Comparison of ENCODE assay signal across 15 mouse cellular contexts in the genomic region with DNA sequence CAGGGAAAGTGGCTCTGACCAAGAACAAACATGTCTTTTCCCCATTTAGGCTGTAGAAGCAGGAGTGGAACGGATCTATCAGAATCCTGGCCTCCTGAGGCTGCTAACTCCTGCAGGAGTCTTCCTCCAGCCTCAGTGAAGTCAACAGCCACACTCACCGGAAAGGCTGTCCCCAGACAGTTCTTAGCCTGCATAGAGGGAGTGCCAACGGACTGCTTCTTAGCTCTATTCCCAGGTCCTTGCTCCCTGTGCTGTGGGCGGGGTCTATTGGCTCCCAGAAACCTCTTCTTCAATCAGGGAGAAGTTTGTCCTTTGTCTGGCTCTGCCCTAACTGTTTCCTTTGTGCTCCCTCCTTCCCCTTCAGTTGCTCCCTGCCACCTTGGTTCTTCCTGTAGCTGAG.
DNase-seq lines count a peak whose midpoint lies in the region; ATAC-seq and TF ChIP-seq lines count a peak whose summit lies in the region.
"Had no signal": no experiment of that assay in that cellular context is flagged by ENCODE, and none has a peak within 500 bp of the region (broad histone marks: within the 10 kb centered on the region; RNA-seq: fewer than 3 reads in every experiment).

No protein-coding gene starts in this region.

- peaks cover 35% of the 10 kb centered on the region for H3K4me1 ChIP-seq in heart, embryonic 10.5 days
- H3K4me1 ChIP-seq in lung, embryonic 15.5 days = peaks cover 30% of the 10 kb centered on the region
- H3K4me1 ChIP-seq in limb, embryonic 13.5 days = peaks cover 32% of the 10 kb centered on the region

- no peak for TF ChIP-seq CTCF in left cerebral cortex, adult 2 months (IDR thresholded peaks at IDR 0.05)

- H3K36me3 ChIP-seq in heart, embryonic 10.5 days = no peaks in the 10 kb centered on the region
- H3K36me3 ChIP-seq in lung, embryonic 15.5 days = no peaks in the 10 kb centered on the region
- H3K36me3 ChIP-seq in limb, embryonic 13.5 days = no peaks in the 10 kb centered on the region

- peaks cover 9% of the 10 kb centered on the region; the same call in 1 of the 2 replicates for H3K27me3 ChIP-seq in heart, embryonic 10.5 days (ENCODE audit: insufficient read depth, poor library complexity, severe bottlenecking)
- H3K27me3 ChIP-seq in lung, embryonic 15.5 days = no peaks in the 10 kb centered on the region
- H3K27me3 ChIP-seq in limb, embryonic 13.5 days = peaks cover 23% of the 10 kb centered on the region

- intact Hi-C loops in heart, postnatal 10 days (cut with DNase I) = loop anchor here (5.0 kb wide), 1 partner anchor 386 kb away; no protein-coding TSS in a partner anchor
- intact Hi-C loops in left cerebral cortex, adult 2 months (cut with DNase I) = no loop called here

- peak overlapping the region; percentile 85 for H3K27ac ChIP-seq in heart, embryonic 10.5 days
- no peak overlapping the region for H3K27ac ChIP-seq in lung, embryonic 15.5 days
- no peak overlapping the region for H3K27ac ChIP-seq in limb, embryonic 13.5 days
- no peak overlapping the region for H3K27ac ChIP-seq in left cerebral cortex, adult 2 months

- H3K9ac ChIP-seq in lung, embryonic 15.5 days = no peak overlapping the region
- H3K9ac ChIP-seq in limb, embryonic 13.5 days = no peak overlapping the region

- no peak for ATAC-seq in lung, embryonic 15.5 days (ENCODE audit: borderline replicate concordance, extremely low read depth, low FRiP score, low TSS enrichment)
- no peak for ATAC-seq in limb, embryonic 13.5 days (ENCODE audit: low FRiP score, low read depth)
- ATAC-seq: Patski had no signal

- peak; percentile 74 for DNase-seq in heart, embryonic 10.5 days (ENCODE audit: low spot score)
- no peak for DNase-seq in heart, postnatal 10 days
- DNase-seq in lung, adult 18-20 months = no peak
- peak; percentile 91 for DNase-seq in ZHBTc4 (ENCODE audit: low read depth, low spot score)
- DNase-seq in layer of hippocampus, postnatal 25 days (ENCODE audit: extremely low spot score in 1 of 2, low spot score in 1 of 2) = no peak
- DNase-seq in left cerebral cortex, adult 2 months (ENCODE audit: extremely low spot score in 1 of 2, low spot score in 2 of 2) = no peak
- DNase-seq: adrenal gland, postnatal 25 days; cerebellum, adult 11 months; kidney, postnatal 36 days; lung, postnatal 4 days; thymus, postnatal 4 days had no signal

- H3K4me2 ChIP-seq in lung, embryonic 15.5 days = 0 out of 2 replicates have a peak overlapping the region, but pooled peaks have one; percentile 19
- H3K4me2 ChIP-seq in limb, embryonic 13.5 days (replicated peaks) = 0 out of 2 replicates have a peak overlapping the region, but pooled peaks have one; percentile 2
- H3K4me2 ChIP-seq: liver, embryonic 11.5 days had no signal

- H3K9me3 ChIP-seq in heart, embryonic 10.5 days = no peaks in the 10 kb centered on the region
- no peaks in the 10 kb centered on the region for H3K9me3 ChIP-seq in lung, embryonic 15.5 days
- no peaks in the 10 kb centered on the region for H3K9me3 ChIP-seq in limb, embryonic 13.5 days

- H3K4me3 ChIP-seq in heart, embryonic 10.5 days = 0 out of 2 replicates have a peak overlapping the region, but pooled peaks have one; percentile 18
- no peak overlapping the region for H3K4me3 ChIP-seq in lung, embryonic 15.5 days
- no peak overlapping the region for H3K4me3 ChIP-seq in limb, embryonic 13.5 days
- no peak overlapping the region for H3K4me3 ChIP-seq in left cerebral cortex, adult 2 months

- 2% methylated on average over 4 of the region's 4 CpGs for WGBS in heart, embryonic 10.5 days
- 6% methylated on average over 4 of the region's 4 CpGs for WGBS in lung, embryonic 15.5 days
- 8% methylated on average over 4 of the region's 4 CpGs for WGBS in limb, embryonic 13.5 days

Comparison
In these comparisons a context has a peak if more than half of its experiments do, and no peak if none do; other contexts are left out.
1. DNase-seq: peak in heart, embryonic 10.5 days (single experiment) and ZHBTc4 (single experiment); none in heart, postnatal 10 days (0 of 2), lung, adult 18-20 months (0 of 2), layer of hippocampus, postnatal 25 days (0 of 2) and left cerebral cortex, adult 2 months (0 of 2).